Mouse (Mus musculus): ENCODE data around the gene Gm9767. TPM values are rescaled to one million over a fixed set of nuclear protein-coding genes. Genes with fewer than 3 reads are reported as not detected.

The Gm9767 gene
- total RNA-seq (2014; fragmentation: Nextera tagmentation) (not detected in 2 replicates), total RNA-seq (2017) (not detected in 2 replicates)

- ATAC-seq (replicated peaks; ENCODE audit: low FRiP score, low TSS enrichment, poor library complexity, severe bottlenecking), result no peak
These were observed at the start of gene Gm9767 for GRCm38 (mm10) chr10:26077671-26078481. TSS of gene Gm9767 (plus strand) at chr10:26078255.

GRCm38 (mm10) chr10:26034931-26035330 lies 43.1 kb upstream of the Gm9767 start:
- no peak for ATAC-seq (replicated peaks; ENCODE audit: low FRiP score, low TSS enrichment, poor library complexity, severe bottlenecking)

- ATAC-seq (replicated peaks; ENCODE audit: low FRiP score, low TSS enrichment, poor library complexity, severe bottlenecking), result no peak
These were observed 26.9 kb upstream of the Gm9767 start for GRCm38 (mm10) chr10:26051177-26051576.

DNA sequence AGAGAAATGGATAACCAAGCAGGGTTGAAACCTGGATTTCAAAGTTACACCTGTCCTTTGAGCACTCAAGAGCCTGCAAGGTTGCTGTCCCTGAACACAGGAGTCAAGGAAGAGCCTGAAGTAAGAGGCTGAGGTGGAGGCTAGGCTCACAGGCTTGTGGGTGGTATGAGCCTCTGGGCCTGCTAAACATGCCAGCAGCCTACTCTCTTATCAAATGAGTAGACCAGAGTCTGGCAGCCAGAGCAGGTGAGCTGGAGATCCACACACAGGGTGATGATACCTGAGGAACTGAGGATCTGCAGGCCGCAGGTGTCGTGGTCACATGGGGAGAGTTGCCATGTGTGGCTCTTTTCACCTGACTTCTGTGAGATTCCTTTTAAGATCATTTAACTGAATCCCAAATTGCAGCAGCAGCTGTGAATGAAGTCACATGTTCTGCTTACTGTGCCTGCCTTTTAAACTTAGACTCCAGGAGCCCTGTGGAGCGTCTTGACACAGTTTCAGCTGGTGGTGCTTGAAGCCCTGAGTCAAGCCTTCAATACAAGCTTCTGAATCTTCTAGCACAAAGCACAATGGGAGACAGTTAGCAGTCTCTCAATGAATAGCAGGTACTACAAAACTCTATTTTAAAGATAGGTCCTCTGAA lies 18.3 kb upstream of the Gm9767 start:
- no peak for ATAC-seq (replicated peaks; ENCODE audit: low FRiP score, low TSS enrichment, poor library complexity, severe bottlenecking)

GRCm38 (mm10) chr10:26063071-26063470 lies 15.0 kb upstream of the Gm9767 start:
- ATAC-seq (replicated peaks; ENCODE audit: low FRiP score, low TSS enrichment, poor library complexity, severe bottlenecking), result no peak

DNA sequence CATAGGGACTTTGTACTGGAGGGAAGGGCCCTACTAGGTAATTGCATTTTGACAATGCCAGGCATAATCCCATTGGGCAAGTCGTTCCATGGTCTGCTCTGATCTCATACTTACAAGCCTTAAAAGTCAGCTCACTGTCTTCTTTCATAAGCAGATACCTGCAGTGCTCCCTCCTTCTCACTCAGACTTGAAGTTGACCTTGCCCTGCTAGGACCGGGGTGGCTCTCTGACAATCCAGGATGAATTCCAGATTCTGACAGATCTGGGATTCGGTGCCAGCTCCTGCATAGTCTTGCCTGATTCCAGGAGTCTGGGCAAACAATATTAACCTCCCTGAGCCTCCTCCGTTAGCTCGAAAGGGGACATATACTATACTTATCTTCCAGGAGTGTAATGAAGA lies 6.1 kb upstream of the Gm9767 start:
- ATAC-seq (replicated peaks; ENCODE audit: low FRiP score, low TSS enrichment, poor library complexity, severe bottlenecking), result no peak

- ATAC-seq (replicated peaks; ENCODE audit: low FRiP score, low TSS enrichment, poor library complexity, severe bottlenecking), result no peak
These were observed 1.1 kb upstream of the Gm9767 start for GRCm38 (mm10) chr10:26076949-26077348.

- no peak for ATAC-seq (replicated peaks; ENCODE audit: low FRiP score, low TSS enrichment, poor library complexity, severe bottlenecking)
These were observed 577 bp downstream of the Gm9767 start, which contains the start of gene Tmem200a for GRCm38 (mm10) chr10:26078521-26079142. TSS of gene Tmem200a (minus strand) at chr10:26079052.

DNA sequence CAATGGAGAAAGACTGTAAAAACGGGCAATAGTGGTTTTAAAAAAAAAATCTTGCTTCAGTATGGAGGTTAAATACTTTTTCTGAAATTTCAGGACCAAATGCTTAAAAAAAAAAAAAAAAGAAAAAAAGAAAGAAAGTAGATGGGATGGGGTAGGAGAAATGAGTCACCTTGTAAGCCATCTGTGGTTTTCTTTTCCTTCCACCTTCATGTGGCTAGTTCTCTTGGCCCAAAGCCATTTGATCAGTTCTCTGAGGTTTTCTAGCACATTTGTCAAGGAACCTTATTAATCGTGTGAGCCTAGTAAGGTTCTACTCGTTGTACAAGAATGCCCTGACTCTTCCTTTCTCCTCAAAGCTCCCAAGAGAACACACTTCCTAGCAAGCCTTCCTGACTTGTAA lies 1.6 kb downstream of the Gm9767 start:
- no peak for ATAC-seq (replicated peaks; ENCODE audit: low FRiP score, low TSS enrichment, poor library complexity, severe bottlenecking)

DNA sequence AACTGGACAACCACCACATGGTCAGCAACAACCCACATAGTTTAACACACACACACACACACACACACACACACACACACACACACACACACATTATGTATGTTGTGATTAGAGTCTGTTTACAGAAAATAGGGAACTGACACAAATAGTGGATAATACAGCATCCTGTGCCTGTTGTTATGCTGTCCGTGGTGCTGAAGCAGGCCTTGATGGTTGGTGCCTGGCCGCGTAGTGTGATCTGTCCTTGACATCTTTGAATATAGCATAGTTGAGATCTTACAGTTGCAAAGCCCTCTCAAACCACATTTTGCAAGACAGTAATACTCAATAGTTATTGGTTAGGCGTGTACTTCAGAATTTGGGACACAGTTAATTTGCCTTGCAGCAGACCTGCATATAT lies 4.0 kb downstream of the Gm9767 start:
- no peak for ATAC-seq (replicated peaks; ENCODE audit: low FRiP score, low TSS enrichment, poor library complexity, severe bottlenecking)

DNA sequence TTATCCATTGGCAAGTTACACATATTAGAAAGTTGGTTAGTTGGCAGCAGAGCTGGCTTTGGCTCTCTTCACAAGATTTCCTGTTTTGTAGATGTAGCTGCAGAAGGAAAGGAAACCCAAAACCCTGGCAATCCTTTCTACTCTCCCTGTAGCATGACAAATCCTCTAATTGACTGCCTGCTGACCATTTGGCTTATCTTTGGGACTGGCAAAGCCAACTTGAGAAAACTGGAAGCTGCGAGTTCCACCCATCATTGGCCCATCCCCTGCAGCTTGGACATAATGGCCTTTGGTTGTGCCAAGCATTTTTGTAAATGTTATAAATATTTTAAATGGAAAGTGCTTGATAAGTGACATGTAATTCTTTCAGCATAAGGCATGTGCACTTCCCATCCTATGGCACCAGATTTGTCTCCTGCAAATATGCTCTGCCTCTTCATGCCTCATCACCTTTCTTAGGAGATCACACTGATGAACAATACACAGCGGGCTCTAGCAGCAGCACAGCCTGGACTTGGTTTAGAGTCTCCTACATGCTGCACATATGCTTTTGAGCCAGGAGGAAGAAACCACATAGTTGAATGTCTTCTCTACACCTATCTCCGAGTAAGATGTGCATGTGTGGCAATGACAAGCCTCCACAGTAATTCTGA lies 25.4 kb downstream of the Gm9767 start:
- no peak for ATAC-seq (replicated peaks; ENCODE audit: low FRiP score, low TSS enrichment, poor library complexity, severe bottlenecking)

DNA sequence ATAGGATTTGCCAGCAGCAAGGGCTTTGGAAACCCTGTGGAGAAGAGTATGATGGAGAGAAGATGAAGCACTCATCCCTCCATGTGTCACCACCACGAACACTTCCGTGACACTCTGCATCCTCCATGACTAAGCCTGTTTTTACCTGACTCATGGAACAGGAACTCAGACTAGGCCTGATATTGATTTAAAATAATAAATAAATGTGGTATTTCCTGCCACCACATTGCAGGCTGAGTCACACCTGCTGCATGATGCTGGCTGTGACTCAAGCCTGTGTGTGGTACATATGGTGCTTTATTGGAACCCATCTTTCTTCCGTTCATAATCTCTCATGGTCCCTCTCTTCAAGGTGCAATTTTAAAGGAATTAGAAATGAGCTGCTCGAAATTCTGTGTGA lies 36.4 kb downstream of the Gm9767 start:
- ATAC-seq (replicated peaks; ENCODE audit: low FRiP score, low TSS enrichment, poor library complexity, severe bottlenecking), result no peak

DNA sequence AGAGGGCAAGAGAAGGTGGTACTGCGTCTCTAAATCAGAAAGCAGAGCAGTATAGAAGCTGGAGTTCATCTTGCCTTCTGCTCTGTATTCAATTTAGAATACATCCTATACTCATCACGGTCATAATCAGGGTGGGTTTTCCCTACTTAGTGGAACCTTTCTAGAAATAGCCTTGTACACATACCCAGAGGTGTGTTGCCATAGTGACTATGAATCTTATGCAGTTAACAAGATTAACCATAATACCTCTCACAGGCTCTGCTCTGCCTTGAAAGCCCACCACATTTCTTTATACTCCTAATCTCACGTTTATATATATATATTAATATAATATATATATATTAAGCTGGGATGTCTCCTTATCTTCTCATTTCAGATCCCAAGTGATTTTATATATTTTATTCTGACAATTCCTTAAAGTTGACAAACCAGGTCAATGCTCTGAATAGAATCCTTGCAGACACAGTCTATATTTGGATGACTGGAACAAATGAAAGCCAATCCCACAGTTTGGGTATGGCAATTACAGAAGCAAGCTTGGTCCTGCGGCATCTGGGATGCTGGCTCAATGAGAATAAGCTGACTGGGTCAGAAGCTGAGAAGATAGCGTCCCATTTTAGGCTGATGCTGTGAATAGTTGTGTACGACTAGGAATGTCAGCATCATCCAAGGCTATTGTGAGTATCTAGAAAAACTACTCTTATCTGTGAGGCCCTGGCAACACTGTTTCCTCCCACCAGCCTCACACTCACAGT lies 41.2 kb downstream of the Gm9767 start:
- ATAC-seq (replicated peaks; ENCODE audit: low FRiP score, low TSS enrichment, poor library complexity, severe bottlenecking), result no peak

DNA sequence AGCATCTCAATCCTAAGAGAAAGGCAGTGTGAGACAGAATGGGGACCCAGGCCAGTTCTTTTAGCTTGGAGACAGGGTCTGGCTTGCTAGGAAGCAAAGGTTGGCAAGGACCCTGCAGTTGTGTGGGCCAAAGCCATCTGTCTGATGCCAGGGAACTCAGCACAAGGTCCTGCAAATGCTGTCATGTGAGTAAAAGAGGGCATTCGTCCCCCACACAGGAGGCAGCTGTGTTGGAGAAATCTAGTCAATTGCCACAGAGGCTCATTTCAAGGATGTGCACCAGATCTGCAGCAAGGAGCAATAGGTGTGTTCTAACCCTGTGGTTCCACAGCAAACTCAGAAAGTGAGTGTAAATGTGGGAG lies 41.7 kb downstream of the Gm9767 start:
- no peak for ATAC-seq (replicated peaks; ENCODE audit: low FRiP score, low TSS enrichment, poor library complexity, severe bottlenecking)

Other genes with a start within 250 kb of the Gm9767 start
- not detected in 2 replicates for gene Tmem200a, start 797 bp downstream of the Gm9767 start, total RNA-seq (2014; fragmentation: Nextera tagmentation)
- gene Tmem200a, start 797 bp downstream of the Gm9767 start, total RNA-seq (2017), result not detected in 2 replicates
- gene Samd3, start 151.5 kb downstream of the Gm9767 start, total RNA-seq (2014; fragmentation: Nextera tagmentation), result 2.7 TPM in 1 of 2 replicates, not detected in the other
- 7.1 TPM in 1 of 2 replicates, not detected in the other for gene Samd3, start 151.5 kb downstream of the Gm9767 start, total RNA-seq (2017)

Data from megakaryocyte-erythroid progenitor cell, adult 5-6 weeks (primary cell).